Comparison of ENCODE assay signal across 9 mouse cellular contexts in genomic region chr2:157799533-157799932, GRCm38 (mm10).
"Had no signal": no experiment of that assay in that cellular context is flagged by ENCODE, and none has a peak within 500 bp of the region (broad histone marks: within the 10 kb centered on the region; RNA-seq: fewer than 3 reads in every experiment).

No protein-coding gene starts in this region.

- DNase-seq: kidney, adult 8-10 months; layer of hippocampus, adult 9-11 months; layer of hippocampus, postnatal 36 days; left cerebral cortex, postnatal 4 days; lung, adult 2 months; lung, postnatal 36 days; thymus, postnatal 4 days had no signal

- H3K27ac ChIP-seq: liver, embryonic 15.5 days; stomach, postnatal 0 days had no signal

- H3K4me3 ChIP-seq: liver, embryonic 15.5 days had no signal
